Mouse (Mus musculus) C2C12 (cell line): Measurements from ENCODE around the gene Adamts16. TPM values are rescaled to one million over a fixed set of nuclear protein-coding genes. Genes with fewer than 3 reads are reported as not detected.
A peak's percentile ranks its signal among the peaks of the same experiment; 100 is the strongest.

Source experiments
- H3K27me3 ChIP-seq: one replicate; pipeline ENCODE4 v1.6.1; 2011; ENCODE audit not compliant: control insufficient read depth, insufficient read depth, insufficient read length
- H3K36me3 ChIP-seq: one replicate; pipeline ENCODE4 v1.6.1; 2011; ENCODE audit not compliant: control insufficient read depth, insufficient read depth
- H3K4me3 ChIP-seq: one replicate; pipeline ENCODE4 v1.5.1; 2011; ENCODE audit warnings: mild to moderate bottlenecking, control low read depth; ENCODE audit not compliant: poor library complexity, insufficient read depth, severe bottlenecking
- H3K79me2 ChIP-seq: one replicate; pipeline ENCODE4 v1.6.1; 2011; ENCODE audit not compliant: control insufficient read depth, insufficient read depth
- H3K79me3 ChIP-seq: one replicate; pipeline ENCODE4 v1.6.1; 2011; ENCODE audit warnings: low read depth, control low read depth
- H3ac ChIP-seq: one replicate; pipeline ENCODE3; 2011; ENCODE audit warnings: low read depth; ENCODE audit not compliant: control insufficient read depth, insufficient read length
- CEBPB ChIP-seq: IDR thresholded peaks from one replicate; pipeline ENCODE4 v1.6.1; 2011; ENCODE audit warnings: low read depth, mild to moderate bottlenecking, control low read depth, moderate library complexity
- CTCF ChIP-seq: IDR thresholded peaks from one replicate; pipeline ENCODE4 v1.5.1; 2011; ENCODE audit not compliant: control insufficient read depth, insufficient read depth, insufficient read length
- FOSL1 ChIP-seq: IDR thresholded peaks from one replicate; pipeline ENCODE4 v1.8.0; 2011; ENCODE audit warnings: mild to moderate bottlenecking, low read length; ENCODE audit not compliant: poor library complexity, insufficient read depth, severe bottlenecking
- MAX ChIP-seq: IDR thresholded peaks from one replicate; pipeline ENCODE4 v1.6.1; 2011; ENCODE audit warnings: mild to moderate bottlenecking, control low read depth
- MYOD1 ChIP-seq: IDR thresholded peaks from one replicate; pipeline ENCODE4 v1.6.1; 2011; ENCODE audit warnings: low read depth; ENCODE audit not compliant: control insufficient read depth, insufficient read length
- MYOG ChIP-seq: IDR thresholded peaks from one replicate; pipeline ENCODE4 v1.6.1; 2011; ENCODE audit not compliant: control insufficient read depth, insufficient read length; ENCODE audit errors: extremely low read depth
- USF1 ChIP-seq: IDR thresholded peaks from one replicate; pipeline ENCODE4 v1.6.1; 2011; ENCODE audit warnings: low read depth, mild to moderate bottlenecking, control low read depth, moderate library complexity
- polyA plus RNA-seq: library from polyadenylated mRNA; unstranded; fragments of >200 nt; fragmentation: generic; extraction: Trizol; gene quantifications from one replicate; pipeline ENCODE4 v1.2.1, GENCODE M21; 2012; ENCODE audit warnings: missing spikeins

The Adamts16 gene
- polyA plus RNA-seq, 1 experiment = not detected

GRCm38 (mm10) chr13:70714081-70714775 is 127.4 kb downstream of the Adamts16 start:
- Histone ChIP-seq H3K4me3 (no peak overlapping the region), H3ac (no peak overlapping the region), H3K79me2 (no peaks in the 10 kb centered on the region), H3K27me3 (no peaks in the 10 kb centered on the region), H3K79me3 (no peaks in the 10 kb centered on the region), H3K36me3 (no peaks in the 10 kb centered on the region)
- TF ChIP-seq USF1 (no peak), MAX (no peak), FOSL1 (no peak), CEBPB (no peak), CTCF (no peak), MYOD1 (no peak), MYOG (no peak)

GRCm38 (mm10) chr13:70713331-70713730 is 128.3 kb downstream of the Adamts16 start:
- H3ac ChIP-seq = no peak overlapping the region
- H3K79me3 ChIP-seq = no peaks in the 10 kb centered on the region
- no peak overlapping the region for H3K4me3 ChIP-seq
- no peaks in the 10 kb centered on the region for H3K27me3 ChIP-seq
- H3K36me3 ChIP-seq = no peaks in the 10 kb centered on the region
- H3K79me2 ChIP-seq = no peaks in the 10 kb centered on the region
- no peak for TF ChIP-seq CEBPB
- TF ChIP-seq USF1 = no peak
- TF ChIP-seq FOSL1 = no peak
- no peak for TF ChIP-seq CTCF
- TF ChIP-seq MYOD1 = no peak
- TF ChIP-seq MYOG = no peak
- peak; percentile 80 for TF ChIP-seq MAX

GRCm38 (mm10) chr13:70707158-70707854 is 134.3 kb downstream of the Adamts16 start:
- Histone ChIP-seq H3K36me3 (no peaks in the 10 kb centered on the region), H3K4me3 (no peak overlapping the region), H3ac (no peak overlapping the region), H3K79me3 (no peaks in the 10 kb centered on the region), H3K27me3 (no peaks in the 10 kb centered on the region), H3K79me2 (no peaks in the 10 kb centered on the region)
- no peak for TF ChIP-seq FOSL1
- no peak for TF ChIP-seq MAX
- TF ChIP-seq MYOG = no peak
- TF ChIP-seq MYOD1 = no peak
- TF ChIP-seq USF1 = no peak
- no peak for TF ChIP-seq CTCF
- no peak for TF ChIP-seq CEBPB

GRCm38 (mm10) chr13:70702904-70703303 is 138.7 kb downstream of the Adamts16 start:
- no peaks in the 10 kb centered on the region for H3K27me3 ChIP-seq
- H3K4me3 ChIP-seq = no peak overlapping the region
- H3K79me2 ChIP-seq = no peaks in the 10 kb centered on the region
- no peaks in the 10 kb centered on the region for H3K79me3 ChIP-seq
- no peaks in the 10 kb centered on the region for H3K36me3 ChIP-seq
- no peak overlapping the region for H3ac ChIP-seq
- TF ChIP-seq MAX (no peak), FOSL1 (no peak), USF1 (no peak), MYOG (no peak), CEBPB (no peak), CTCF (no peak), MYOD1 (no peak)

- TF ChIP-seq FOSL1 (no peak), CEBPB (no peak), MYOG (no peak), MYOD1 (no peak), MAX (no peak), USF1 (no peak), CTCF (no peak)
- Histone ChIP-seq H3K4me3 (no peak overlapping the region), H3K27me3 (no peaks in the 10 kb centered on the region), H3K36me3 (no peaks in the 10 kb centered on the region), H3K79me2 (no peaks in the 10 kb centered on the region), H3ac (no peak overlapping the region), H3K79me3 (no peaks in the 10 kb centered on the region)
These were observed 142.7 kb downstream of the Adamts16 start for GRCm38 (mm10) chr13:70698812-70699387.
